In genomic region chr17:63294961-63295360, GRCm38 (mm10) we compare ENCODE assay signal across 17 mouse cellular contexts.
DNase-seq lines count a peak whose midpoint lies in the region; ATAC-seq and TF ChIP-seq lines count a peak whose summit lies in the region.
"Had no signal": no experiment of that assay in that cellular context is flagged by ENCODE, and none has a peak within 500 bp of the region (broad histone marks: within the 10 kb centered on the region; RNA-seq: fewer than 3 reads in every experiment).

No protein-coding gene starts in this region.

- H3K27ac ChIP-seq in hindbrain, embryonic 11.5 days (ENCODE audit: low read depth, low read length) = no peak overlapping the region
- no peak overlapping the region for H3K27ac ChIP-seq in hindbrain, embryonic 13.5 days
- H3K27ac ChIP-seq in lung, embryonic 14.5 days (ENCODE audit: low read depth) = no peak overlapping the region
- 0 out of 2 replicates have a peak overlapping the region, but pooled peaks have one; percentile 23 for H3K27ac ChIP-seq in cortical plate, adult 2 months (ENCODE audit: insufficient read depth, low read length)
- H3K27ac ChIP-seq in limb, embryonic 10.5 days = peak overlapping the region; percentile 51
- H3K27ac ChIP-seq: embryonic facial prominence, embryonic 15.5 days; forebrain, embryonic 12.5 days; heart, embryonic 15.5 days; hindbrain, embryonic 12.5 days had no signal

- no peak overlapping the region for H3K4me2 ChIP-seq in hindbrain, embryonic 11.5 days (replicated peaks; ENCODE audit: low read depth, low read length)
- no peak overlapping the region for H3K4me2 ChIP-seq in hindbrain, embryonic 13.5 days
- H3K4me2 ChIP-seq in lung, embryonic 14.5 days = no peak overlapping the region
- H3K4me2 ChIP-seq: embryonic facial prominence, embryonic 15.5 days; forebrain, embryonic 12.5 days; heart, embryonic 15.5 days; hindbrain, embryonic 12.5 days had no signal

- no peaks in the 10 kb centered on the region for H3K36me3 ChIP-seq in hindbrain, embryonic 11.5 days (ENCODE audit: control insufficient read depth, insufficient read depth, low read length)
- H3K36me3 ChIP-seq in hindbrain, embryonic 13.5 days = no peaks in the 10 kb centered on the region
- no peaks in the 10 kb centered on the region for H3K36me3 ChIP-seq in lung, embryonic 14.5 days (ENCODE audit: insufficient read depth)
- no peaks in the 10 kb centered on the region for H3K36me3 ChIP-seq in limb, embryonic 10.5 days
- H3K36me3 ChIP-seq: embryonic facial prominence, embryonic 15.5 days; forebrain, embryonic 12.5 days; heart, embryonic 15.5 days; hindbrain, embryonic 12.5 days had no signal

- H3K27me3 ChIP-seq in hindbrain, embryonic 11.5 days (ENCODE audit: control insufficient read depth, insufficient read depth, low read length) = no peaks in the 10 kb centered on the region
- H3K27me3 ChIP-seq in hindbrain, embryonic 13.5 days = no peaks in the 10 kb centered on the region
- H3K27me3 ChIP-seq in lung, embryonic 14.5 days (ENCODE audit: insufficient read depth, low read length) = no peaks in the 10 kb centered on the region
- no peaks in the 10 kb centered on the region for H3K27me3 ChIP-seq in limb, embryonic 10.5 days (ENCODE audit: low read depth, poor library complexity, severe bottlenecking)
- H3K27me3 ChIP-seq: embryonic facial prominence, embryonic 15.5 days; forebrain, embryonic 12.5 days; heart, embryonic 15.5 days; hindbrain, embryonic 12.5 days had no signal

- DNase-seq in hindbrain, embryonic 11.5 days (ENCODE audit: low spot score) = peak; percentile 13
- no peak for DNase-seq in lung, embryonic 14.5 days
- DNase-seq in lung, adult 2 months = no peak
- DNase-seq in limb, embryonic 10.5 days (ENCODE audit: low spot score) = peak; percentile 42
- no peak for DNase-seq in ovary, postnatal 36 days (ENCODE audit: low spot score)
- DNase-seq in urinary bladder, adult 18-20 months (ENCODE audit: low spot score in 2 of 2) = no peak
- DNase-seq: adrenal gland, postnatal 36 days; cerebellum, postnatal 14 days; kidney, adult 11 months; thymus, adult 18-20 months had no signal

- 40% methylated on average over 3 of the region's 3 CpGs for WGBS in hindbrain, embryonic 11.5 days
- 36% methylated on average over 3 of the region's 3 CpGs for WGBS in hindbrain, embryonic 13.5 days
- 41% methylated on average over 3 of the region's 3 CpGs for WGBS in lung, embryonic 14.5 days
- WGBS in lung, adult 2 months = 61% methylated on average over 3 of the region's 3 CpGs
- WGBS in limb, embryonic 10.5 days = 46% methylated on average over 3 of the region's 3 CpGs

- no peaks in the 10 kb centered on the region for H3K4me1 ChIP-seq in hindbrain, embryonic 11.5 days (replicated peaks; ENCODE audit: control insufficient read depth, insufficient read depth, low read length)
- H3K4me1 ChIP-seq in hindbrain, embryonic 13.5 days (replicated peaks) = 0 out of 2 replicates have a peak, but pooled peaks cover 4% of the 10 kb centered on the region
- 0 out of 2 replicates have a peak, but pooled peaks cover under 1% of the 10 kb centered on the region for H3K4me1 ChIP-seq in lung, embryonic 14.5 days (ENCODE audit: insufficient read depth)
- H3K4me1 ChIP-seq in lung, adult 2 months (ENCODE audit: control insufficient read depth, insufficient read depth, low read length) = no peaks in the 10 kb centered on the region; the same call in 1 of the 2 replicates
- no peaks in the 10 kb centered on the region for H3K4me1 ChIP-seq in cortical plate, adult 2 months (ENCODE audit: control insufficient read depth, insufficient read depth, low read length)
- peaks cover 9% of the 10 kb centered on the region for H3K4me1 ChIP-seq in limb, embryonic 10.5 days

- no peaks in the 10 kb centered on the region for H3K9me3 ChIP-seq in hindbrain, embryonic 11.5 days (ENCODE audit: control insufficient read depth, low read length)
- no peaks in the 10 kb centered on the region for H3K9me3 ChIP-seq in hindbrain, embryonic 13.5 days
- H3K9me3 ChIP-seq in lung, embryonic 14.5 days (ENCODE audit: low read depth, low read length) = no peaks in the 10 kb centered on the region
- H3K9me3 ChIP-seq in limb, embryonic 10.5 days (replicated peaks) = no peaks in the 10 kb centered on the region
- H3K9me3 ChIP-seq: embryonic facial prominence, embryonic 15.5 days; forebrain, embryonic 12.5 days; heart, embryonic 15.5 days; hindbrain, embryonic 12.5 days had no signal

- no peak for ATAC-seq in hindbrain, embryonic 11.5 days (ENCODE audit: low FRiP score)
- no peak for ATAC-seq in hindbrain, embryonic 13.5 days (ENCODE audit: low FRiP score)
- ATAC-seq in lung, embryonic 14.5 days (ENCODE audit: insufficient read depth) = peak; percentile 56; the same call in 1 of the 2 replicates

- TF ChIP-seq CTCF in lung, embryonic 14.5 days (IDR thresholded peaks at IDR 0.05; ENCODE audit: low read depth) = no peak
- no peak for TF ChIP-seq CTCF in lung, adult 2 months (IDR thresholded peaks at IDR 0.05; ENCODE audit: insufficient read depth, low read length)
- no peak for TF ChIP-seq CTCF in cortical plate, adult 2 months (IDR thresholded peaks at IDR 0.05; ENCODE audit: extremely low read depth, insufficient read depth, low read length)

- H3K4me3 ChIP-seq in hindbrain, embryonic 11.5 days (ENCODE audit: low read depth, low read length) = no peak overlapping the region
- no peak overlapping the region for H3K4me3 ChIP-seq in hindbrain, embryonic 13.5 days
- no peak overlapping the region for H3K4me3 ChIP-seq in lung, embryonic 14.5 days (ENCODE audit: low read depth, low read length)
- H3K4me3 ChIP-seq in lung, adult 2 months (replicated peaks; ENCODE audit: extremely low read depth, low read depth, low read length) = no peak overlapping the region
- no peak overlapping the region for H3K4me3 ChIP-seq in cortical plate, adult 2 months (ENCODE audit: insufficient read depth, low read length)
- H3K4me3 ChIP-seq in limb, embryonic 10.5 days = no peak overlapping the region
- H3K4me3 ChIP-seq: embryonic facial prominence, embryonic 15.5 days; forebrain, embryonic 12.5 days; heart, embryonic 15.5 days; hindbrain, embryonic 12.5 days; myocyte had no signal

- no peak overlapping the region for H3K9ac ChIP-seq in hindbrain, embryonic 11.5 days (ENCODE audit: low read depth, low read length)
- no peak overlapping the region for H3K9ac ChIP-seq in hindbrain, embryonic 13.5 days
- no peak overlapping the region for H3K9ac ChIP-seq in lung, embryonic 14.5 days
- H3K9ac ChIP-seq: embryonic facial prominence, embryonic 15.5 days; forebrain, embryonic 12.5 days; heart, embryonic 15.5 days; hindbrain, embryonic 12.5 days had no signal

- TF ChIP-seq POLR2A in lung, adult 2 months (IDR thresholded peaks at IDR 0.05; ENCODE audit: borderline replicate concordance, extremely low read depth, low read depth, low read length) = no peak
- no peak for TF ChIP-seq POLR2A in cortical plate, adult 2 months (IDR thresholded peaks at IDR 0.05; ENCODE audit: extremely low read depth, insufficient read depth, low read length)

Comparison
In these comparisons a context has a peak if more than half of its experiments do, and no peak if none do; other contexts are left out.
1. DNase-seq: peak in hindbrain, embryonic 11.5 days (single experiment) and limb, embryonic 10.5 days (single experiment); none in lung, embryonic 14.5 days (single experiment), lung, adult 2 months (single experiment), ovary, postnatal 36 days (single experiment) and urinary bladder, adult 18-20 months (0 of 2).
2. H3K27ac ChIP-seq: peak in cortical plate, adult 2 months (single experiment) and limb, embryonic 10.5 days (single experiment); none in hindbrain, embryonic 11.5 days (single experiment), hindbrain, embryonic 13.5 days (single experiment) and lung, embryonic 14.5 days (single experiment).